Mouse (Mus musculus) embryonic facial prominence, embryonic 11.5 days (tissue): ENCODE measurements at regions not wholly inside any gene's neighbourhood (a gene's known extent, or its start where the extent isn't known, plus 50 kb on each side); places are given as distances from the start of the nearest gene placed in this dataset.

Source experiments
- ATAC-seq: fragments of 200-750 bp; cut with Nextera tagmentation; replicated peaks from 2 replicates; pipeline ENCODE4 v1.8.0; 2017; ENCODE audit warnings: low read depth; ENCODE audit not compliant: insufficient number of reproducible peaks, low FRiP score, low TSS enrichment
- DNase-seq: peaks from one replicate; pipeline ENCODE4 v3.0.0-alpha.2; 2015; ENCODE audit warnings: low spot score
- H3K27ac ChIP-seq: fragments of 300-500 bp; sonication (generic); replicated peaks from 2 replicates; pipeline ENCODE4 v1.5.1; 2014; ENCODE audit warnings: mild to moderate bottlenecking, low read depth, low read length, control low read depth
- H3K27me3 ChIP-seq: fragments of 300-500 bp; sonication (generic); 2 replicates; pipeline ENCODE4 v1.6.1; 2014; ENCODE audit warnings: mild to moderate bottlenecking, low read length, moderate library complexity, mixed read lengths; ENCODE audit not compliant: control insufficient read depth, insufficient read depth
- H3K36me3 ChIP-seq: fragments of 300-500 bp; sonication (generic); replicated peaks from 2 replicates; pipeline ENCODE4 v1.6.1; 2014; ENCODE audit warnings: low read depth, mild to moderate bottlenecking, low read length, moderate library complexity, mixed read lengths; ENCODE audit not compliant: control insufficient read depth, insufficient read depth
- H3K4me1 ChIP-seq: fragments of 300-500 bp; sonication (generic); 2 replicates; pipeline ENCODE4 v1.6.1; 2014; ENCODE audit warnings: low read length, mixed read lengths; ENCODE audit not compliant: control insufficient read depth, insufficient read depth
- H3K4me2 ChIP-seq: fragments of 300-500 bp; sonication (generic); 2 replicates; pipeline ENCODE4 v1.6.1; 2014; ENCODE audit warnings: low read depth, mild to moderate bottlenecking, control low read depth, low read length, moderate library complexity
- H3K4me3 ChIP-seq: fragments of 300-500 bp; sonication (generic); 2 replicates; pipeline ENCODE4 v1.5.1; 2014; ENCODE audit warnings: low read depth, low read length, control low read depth
- H3K9ac ChIP-seq: fragments of 300-500 bp; sonication (generic); replicated peaks from 2 replicates; pipeline ENCODE4 v1.6.1; 2014; ENCODE audit warnings: mild to moderate bottlenecking, control low read depth, low read length
- H3K9me3 ChIP-seq: fragments of 300-500 bp; sonication (generic); replicated peaks from 2 replicates; pipeline ENCODE4 v1.6.1; 2016; ENCODE audit warnings: mild to moderate bottlenecking, low read length, inconsistent platforms, mixed read lengths; ENCODE audit not compliant: control insufficient read depth
- WGBS: fragments of 180-500 bp; shearing (Covaris S2); extraction: QIAGEN DNeasy Blood & Tissue Kit; methylation state at CpG from one replicate; pipeline ENCODE4 v1.1.7; 2014; 5-methylcytosine and 5-hydroxymethylcytosine counted together

DNA sequence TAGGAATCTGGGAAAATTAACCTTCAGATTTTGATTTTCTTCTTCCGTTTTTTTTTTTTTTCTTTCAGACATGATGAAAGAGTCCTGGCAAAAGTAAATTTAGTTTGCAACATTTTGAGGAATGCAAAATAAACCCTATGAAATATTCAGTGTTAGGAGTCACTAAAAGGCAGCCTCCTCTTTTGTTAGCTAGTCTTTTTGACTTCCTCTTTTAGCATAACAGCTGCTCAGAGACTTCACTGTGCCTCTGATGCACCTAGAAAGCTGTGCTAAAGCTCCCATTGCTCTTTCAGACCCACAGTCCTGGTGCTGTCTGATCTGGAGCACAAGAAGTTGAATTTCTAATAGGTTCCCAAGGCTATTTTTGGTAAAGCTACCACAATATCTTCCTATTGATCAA, 498.5 kb upstream of the Cblb start:
- Histone ChIP-seq H3K4me2 (no peak overlapping the region), H3K9ac (no peak overlapping the region), H3K4me3 (no peak overlapping the region), H3K27me3 (no peaks in the 10 kb centered on the region), H3K9me3 (no peaks in the 10 kb centered on the region), H3K36me3 (no peaks in the 10 kb centered on the region), H3K4me1 (no peaks in the 10 kb centered on the region), H3K27ac (no peak overlapping the region)
- 81% methylated on average over 1 of the region's 1 CpGs for WGBS
- DNase-seq (no peak), ATAC-seq (no peak)

DNA sequence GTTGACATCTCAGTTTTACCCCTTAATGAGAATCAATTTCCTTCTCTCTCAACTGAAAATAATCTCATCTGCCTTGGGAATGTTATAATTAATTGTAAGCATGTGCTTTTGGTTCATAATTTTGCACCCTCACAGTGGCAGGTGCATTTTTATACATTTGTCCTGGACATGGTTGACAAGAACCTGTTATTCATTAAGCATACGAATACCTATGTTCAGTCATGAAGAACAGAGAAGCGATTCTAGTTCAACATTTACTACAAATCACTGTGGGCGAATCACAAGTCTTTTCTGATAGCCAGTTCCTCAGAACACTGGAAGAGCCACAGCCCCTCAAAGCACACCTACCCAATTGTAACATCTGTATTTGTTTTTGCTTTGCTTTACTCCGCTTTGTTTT, 487.3 kb upstream of the Cblb start:
- H3K4me3 ChIP-seq, result no peak overlapping the region
- no peak overlapping the region for H3K27ac ChIP-seq
- DNase-seq (no peak), ATAC-seq (no peak)
- no peaks in the 10 kb centered on the region for H3K36me3 ChIP-seq
- no peaks in the 10 kb centered on the region for H3K4me1 ChIP-seq
- whole genome bisulfite sequencing, result 71% methylated on average over 4 of the region's 4 CpGs
- no peak overlapping the region for H3K9ac ChIP-seq
- no peaks in the 10 kb centered on the region for H3K27me3 ChIP-seq
- H3K4me2 ChIP-seq, result no peak overlapping the region
- no peaks in the 10 kb centered on the region for H3K9me3 ChIP-seq

DNA sequence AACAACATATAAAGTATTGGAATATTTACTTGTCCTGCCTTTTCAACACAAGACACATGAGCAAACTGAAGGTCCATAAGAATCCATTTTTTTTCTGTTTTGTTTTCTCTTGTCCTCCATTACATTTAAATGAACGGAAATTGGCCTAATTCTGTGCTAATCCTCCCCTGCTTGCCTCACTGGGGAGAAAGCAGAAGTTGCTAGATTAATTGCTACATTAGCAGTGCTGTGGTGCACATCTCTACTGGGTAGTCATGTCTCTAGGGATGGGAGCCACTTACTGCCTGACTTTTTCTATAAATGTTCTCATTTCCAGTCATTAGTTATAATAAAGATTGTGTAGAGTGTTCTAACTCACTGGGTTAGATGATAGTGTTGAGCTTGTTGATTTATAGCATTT, 484.0 kb upstream of the Cblb start:
- ATAC-seq (no peak), DNase-seq (no peak)
- Histone ChIP-seq H3K4me2 (no peak overlapping the region), H3K4me1 (no peaks in the 10 kb centered on the region), H3K27me3 (no peaks in the 10 kb centered on the region), H3K9ac (no peak overlapping the region), H3K27ac (no peak overlapping the region), H3K36me3 (no peaks in the 10 kb centered on the region), H3K9me3 (no peaks in the 10 kb centered on the region), H3K4me3 (no peak overlapping the region)
- WGBS, result 81% methylated on average over 1 of the region's 1 CpGs

DNA sequence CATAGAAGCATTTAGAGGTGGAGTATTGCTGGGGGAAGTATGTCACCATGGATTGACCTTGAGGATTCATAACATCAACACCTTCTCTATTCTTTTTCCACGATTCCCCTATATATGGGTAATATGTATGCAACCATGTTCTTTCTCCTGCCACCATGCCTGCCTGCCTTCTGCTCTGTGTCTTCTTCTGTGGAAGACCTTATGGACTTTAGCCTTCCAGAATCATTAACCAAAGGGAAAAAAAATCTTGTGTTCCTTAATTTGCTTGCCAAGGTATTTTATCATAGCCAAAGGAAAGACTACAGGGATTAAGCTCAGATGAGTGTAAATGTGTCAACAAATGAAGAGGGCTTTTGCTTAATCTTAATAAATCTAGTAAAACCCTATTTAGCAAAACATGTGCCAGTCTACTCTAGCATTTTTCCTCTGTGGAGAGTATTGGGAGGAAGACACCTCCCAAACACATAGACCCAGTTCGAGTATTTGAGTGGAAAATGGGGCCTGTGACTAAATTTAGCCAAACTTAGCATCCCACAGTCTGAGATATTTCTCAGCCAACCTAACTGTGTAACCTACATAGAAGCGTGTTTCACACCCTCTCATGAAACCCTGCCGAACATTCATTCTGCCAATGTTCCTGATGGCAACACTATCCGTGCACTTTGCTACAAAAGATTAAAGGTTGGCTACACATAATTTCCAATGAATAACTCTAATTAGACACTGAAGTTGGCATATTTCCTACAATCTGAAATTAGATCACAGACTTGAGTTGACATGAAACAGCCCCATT, 468.0 kb upstream of the Cblb start:
- Histone ChIP-seq H3K4me3 (no peak overlapping the region), H3K9ac (no peak overlapping the region), H3K36me3 (no peaks in the 10 kb centered on the region), H3K9me3 (no peaks in the 10 kb centered on the region), H3K4me2 (no peak overlapping the region), H3K27ac (no peak overlapping the region), H3K4me1 (no peaks in the 10 kb centered on the region), H3K27me3 (no peaks in the 10 kb centered on the region)
- ATAC-seq (no peak), DNase-seq (no peak)
- WGBS, result 85% methylated on average over 5 of the region's 5 CpGs

DNA sequence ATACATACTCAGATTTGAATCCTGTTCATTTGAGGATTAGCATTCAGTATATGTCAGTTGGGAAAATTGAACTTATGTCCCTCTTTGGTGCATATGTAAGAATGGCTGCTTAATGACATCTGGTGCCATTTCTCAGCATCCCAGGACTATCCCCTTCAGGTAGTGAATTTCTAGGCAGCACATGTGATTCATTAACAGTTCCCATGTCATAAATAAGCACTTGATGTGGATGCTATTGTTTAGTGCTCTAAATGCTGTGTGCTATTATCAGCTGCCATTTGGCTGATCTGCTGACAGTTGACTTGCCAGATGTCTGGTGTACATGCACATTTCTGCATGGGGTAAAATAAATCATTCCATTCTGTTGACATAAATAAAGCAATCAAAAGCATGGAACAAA, 467.0 kb upstream of the Cblb start:
- no peak for ATAC-seq

DNA sequence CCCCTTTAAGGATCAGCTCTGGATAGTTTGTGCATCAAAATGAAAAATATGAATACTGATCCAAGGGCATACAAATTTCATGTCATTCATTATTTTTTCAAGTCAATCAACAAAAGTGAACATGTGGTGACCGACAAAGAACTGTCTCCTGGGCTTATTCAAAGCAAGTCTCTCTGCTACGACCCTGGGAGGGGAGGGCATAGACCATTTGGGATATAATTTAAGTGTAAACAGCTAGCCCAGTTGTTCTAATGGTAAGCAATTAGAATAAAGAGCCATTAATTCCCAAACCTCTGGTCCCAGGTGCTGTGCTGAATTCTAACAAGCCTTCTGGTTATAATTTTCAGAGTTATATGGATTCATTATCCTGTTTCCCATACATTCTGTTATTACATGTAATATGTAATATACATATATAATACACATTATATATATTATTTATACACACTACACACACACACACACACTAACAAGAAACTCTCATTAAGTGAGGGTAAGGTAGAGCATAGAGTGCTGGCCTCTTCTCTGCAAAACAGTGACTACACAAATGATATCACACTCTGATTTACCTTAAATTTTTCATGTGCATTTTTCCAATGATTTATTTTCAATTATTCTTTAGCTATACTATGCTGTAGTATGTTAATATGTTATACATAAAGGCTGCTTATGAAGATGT, 453.0 kb upstream of the Cblb start:
- H3K9ac ChIP-seq, result no peak overlapping the region
- H3K36me3 ChIP-seq, result no peaks in the 10 kb centered on the region
- 36% methylated on average over 2 of the region's 2 CpGs for WGBS
- no peaks in the 10 kb centered on the region for H3K9me3 ChIP-seq
- no peaks in the 10 kb centered on the region for H3K27me3 ChIP-seq
- no peak overlapping the region for H3K27ac ChIP-seq
- DNase-seq, result no peak
- H3K4me3 ChIP-seq, result no peak overlapping the region
- H3K4me1 ChIP-seq, result no peaks in the 10 kb centered on the region
- ATAC-seq, result no peak
- no peak overlapping the region for H3K4me2 ChIP-seq

More for the DNA sequence above, 467.0 kb upstream of the Cblb start:
- DNase-seq, result no peak
- Histone ChIP-seq H3K4me1 (no peaks in the 10 kb centered on the region), H3K27ac (no peak overlapping the region), H3K9me3 (no peaks in the 10 kb centered on the region), H3K4me2 (no peak overlapping the region), H3K9ac (no peak overlapping the region), H3K4me3 (no peak overlapping the region), H3K27me3 (no peaks in the 10 kb centered on the region), H3K36me3 (no peaks in the 10 kb centered on the region)

DNA sequence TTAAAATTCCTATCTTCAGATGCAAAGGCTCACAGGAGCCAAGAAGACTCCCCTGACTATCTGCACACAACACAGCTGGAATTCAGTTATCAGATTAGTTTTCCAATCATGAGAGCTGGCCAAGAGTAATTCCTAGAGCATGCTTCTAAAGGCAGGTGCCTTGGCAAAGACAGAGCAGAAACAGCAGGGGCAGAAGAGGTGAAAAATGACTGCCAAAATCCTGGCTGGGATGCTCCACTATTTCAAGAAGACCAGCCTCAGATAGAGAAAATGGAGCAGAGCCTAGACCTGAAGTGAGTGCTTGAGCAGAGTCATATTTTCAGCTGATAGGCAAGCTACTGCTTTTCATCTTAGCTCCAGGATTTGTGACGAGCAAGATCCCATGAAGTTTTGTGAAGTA, 450.5 kb upstream of the Cblb start:
- WGBS, result 89% methylated on average over 1 of the region's 1 CpGs
- H3K4me3 ChIP-seq, result no peak overlapping the region

DNA sequence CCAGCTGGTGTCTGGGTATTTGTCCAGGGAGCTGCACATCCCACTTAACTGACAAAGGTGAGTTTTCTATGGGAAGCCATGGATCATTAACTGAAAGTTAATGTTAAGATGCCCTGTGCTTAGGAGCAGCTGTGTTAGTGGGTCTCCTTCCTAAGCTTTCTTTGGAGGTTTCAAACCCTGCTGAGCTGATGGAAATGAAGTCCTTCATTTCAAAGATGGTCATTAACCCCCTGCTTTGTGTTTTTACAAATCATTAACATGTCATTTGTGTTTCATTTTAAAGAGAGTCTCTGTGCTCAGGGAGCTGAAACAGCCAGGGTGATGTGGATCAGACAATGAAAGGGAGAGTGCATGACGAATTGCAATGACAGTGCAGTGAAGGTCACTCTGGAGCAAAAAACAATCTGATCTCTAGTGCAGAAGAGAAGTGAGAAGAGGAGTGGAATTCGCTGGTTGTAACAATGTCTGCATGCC, 441.1 kb upstream of the Cblb start:
- 10% methylated on average over 2 of the region's 2 CpGs for WGBS
- no peaks in the 10 kb centered on the region for H3K4me1 ChIP-seq
- no peaks in the 10 kb centered on the region for H3K9me3 ChIP-seq
- DNase-seq, result no peak
- no peak overlapping the region for H3K27ac ChIP-seq
- H3K4me2 ChIP-seq, result no peak overlapping the region
- ATAC-seq, result no peak
- H3K36me3 ChIP-seq, result no peaks in the 10 kb centered on the region
- H3K9ac ChIP-seq, result no peak overlapping the region
- H3K27me3 ChIP-seq, result no peaks in the 10 kb centered on the region
- H3K4me3 ChIP-seq, result no peak overlapping the region

More for the DNA sequence above, 450.5 kb upstream of the Cblb start:
- H3K4me1 ChIP-seq, result no peaks in the 10 kb centered on the region
- H3K27ac ChIP-seq, result no peak overlapping the region
- H3K27me3 ChIP-seq, result no peaks in the 10 kb centered on the region
- no peak overlapping the region for H3K9ac ChIP-seq
- ATAC-seq (no peak), DNase-seq (no peak)
- no peak overlapping the region for H3K4me2 ChIP-seq
- H3K9me3 ChIP-seq, result no peaks in the 10 kb centered on the region
- H3K36me3 ChIP-seq, result no peaks in the 10 kb centered on the region
